Mouse (Mus musculus): ENCODE data around the gene Arhgef39. TPM values are rescaled to one million over a fixed set of nuclear protein-coding genes. Genes with fewer than 3 reads are reported as not detected.

Arhgef39 gene
- polyA plus RNA-seq, 1 experiment from 2014 or later: 47.7 TPM

DNA sequence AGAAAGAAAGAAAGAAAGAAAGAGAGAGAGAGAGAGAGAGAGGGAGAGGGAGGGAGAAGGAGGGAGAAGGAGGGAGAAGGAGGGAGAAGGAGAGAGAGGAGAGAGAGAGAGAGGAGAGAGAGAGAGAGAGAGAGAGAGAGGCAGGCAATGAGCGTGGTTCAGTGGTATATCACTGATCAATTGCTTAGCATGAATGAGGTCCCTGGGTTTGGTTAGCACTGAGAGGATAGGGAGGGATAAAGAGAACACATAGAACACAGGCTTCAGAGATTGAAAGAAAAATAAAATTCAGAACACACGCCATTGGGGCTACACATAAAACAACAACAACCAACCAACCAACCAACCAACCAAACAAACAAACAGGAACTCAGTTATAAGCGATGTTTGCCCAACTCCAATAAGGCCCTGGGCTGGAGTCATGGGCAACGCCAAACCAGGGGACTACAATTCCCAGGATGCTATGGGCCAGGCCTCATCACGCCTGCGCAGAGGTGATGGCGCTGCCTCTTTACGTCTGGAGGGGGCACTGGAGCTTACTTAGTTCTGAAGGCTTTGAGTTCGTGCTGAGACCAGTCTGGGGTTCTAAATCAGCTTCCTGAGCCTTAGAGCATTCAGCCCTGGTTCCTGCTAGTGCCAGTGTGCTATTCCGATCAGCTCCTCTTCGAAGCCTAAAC, 21.5 kb downstream of the Arhgef39 start:
- peak; percentile 92 for ATAC-seq (ENCODE audit: low read depth)
- Histone ChIP-seq H3K27ac (ENCODE audit: low read length) (peak overlapping the region; percentile 57), H3K9ac (ENCODE audit: low read length) (peak overlapping the region; percentile 68), H3K36me3 (ENCODE audit: control insufficient read depth, insufficient read depth, low read length) (no peaks in the 10 kb centered on the region), H3K4me2 (ENCODE audit: low read depth, low read length) (peak overlapping the region; percentile 62), H3K27me3 (ENCODE audit: control insufficient read depth, insufficient read depth, low read depth, low read length) (no peaks in the 10 kb centered on the region), H3K4me3 (ENCODE audit: low read length) (peak overlapping the region; percentile 48), H3K4me1 (replicated peaks; ENCODE audit: control insufficient read depth, insufficient read depth, low read length) (peaks cover 3% of the 10 kb centered on the region; the same call in 1 of the 2 replicates), H3K9me3 (ENCODE audit: control insufficient read depth, low read length) (no peaks in the 10 kb centered on the region)
- WGBS: 14% methylated on average over 11 of the region's 11 CpGs

DNA sequence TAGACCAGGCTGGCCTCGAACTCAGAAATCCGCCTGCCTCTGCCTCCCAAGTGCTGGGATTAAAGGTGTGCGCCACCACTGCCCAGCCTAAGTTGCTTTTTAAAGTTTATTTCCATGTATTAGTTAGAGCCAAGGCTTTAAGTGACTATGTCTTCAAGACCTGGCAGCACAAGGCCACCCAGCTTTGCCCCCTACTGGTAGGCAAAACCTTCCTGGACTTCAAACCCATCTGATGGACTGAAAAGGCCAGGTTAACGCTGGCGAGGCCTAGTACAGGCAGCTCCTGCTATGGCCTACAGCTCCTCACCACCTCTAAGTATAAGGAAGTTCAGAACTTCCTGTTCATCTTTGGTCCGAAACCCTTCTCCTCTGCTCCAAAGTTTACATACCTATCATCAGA, 22.9 kb downstream of the Arhgef39 start:
- no peak for ATAC-seq (ENCODE audit: low read depth)
- H3K4me3 ChIP-seq (ENCODE audit: low read length): no peak overlapping the region
- H3K9me3 ChIP-seq (ENCODE audit: control insufficient read depth, low read length): no peaks in the 10 kb centered on the region
- peaks cover 3% of the 10 kb centered on the region; the same call in 1 of the 2 replicates for H3K4me1 ChIP-seq (replicated peaks; ENCODE audit: control insufficient read depth, insufficient read depth, low read length)
- no peak overlapping the region for H3K27ac ChIP-seq (ENCODE audit: low read length)
- H3K36me3 ChIP-seq (ENCODE audit: control insufficient read depth, insufficient read depth, low read length): no peaks in the 10 kb centered on the region
- no peak overlapping the region for H3K4me2 ChIP-seq (ENCODE audit: low read depth, low read length)
- H3K27me3 ChIP-seq (ENCODE audit: control insufficient read depth, insufficient read depth, low read depth, low read length): no peaks in the 10 kb centered on the region
- no peak overlapping the region for H3K9ac ChIP-seq (ENCODE audit: low read length)
- WGBS: 83% methylated on average over 6 of the region's 6 CpGs

DNA sequence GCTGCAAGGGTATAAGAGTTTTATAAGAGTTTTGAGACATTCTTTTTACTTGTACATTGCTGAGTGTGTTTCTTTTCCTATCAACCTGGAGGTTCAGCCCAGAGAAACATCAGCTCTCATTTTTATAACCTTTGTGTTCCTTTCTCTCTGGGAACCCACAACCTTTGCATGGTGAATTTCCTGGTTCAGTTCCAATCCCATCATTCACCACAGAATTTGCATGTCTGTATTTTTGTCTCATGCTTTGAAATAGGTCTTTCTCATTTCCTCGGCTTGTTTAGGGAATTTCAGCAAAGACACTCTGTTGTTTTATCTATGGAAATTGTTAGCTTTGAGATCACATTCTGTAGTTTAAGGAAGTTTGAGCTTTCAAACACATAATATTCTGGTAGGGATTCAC, 25.9 kb downstream of the Arhgef39 start:
- Histone ChIP-seq H3K4me2 (ENCODE audit: low read depth, low read length) (no peak overlapping the region), H3K4me3 (ENCODE audit: low read length) (no peak overlapping the region), H3K9ac (ENCODE audit: low read length) (no peak overlapping the region), H3K4me1 (replicated peaks; ENCODE audit: control insufficient read depth, insufficient read depth, low read length) (peaks cover 3% of the 10 kb centered on the region; the same call in 1 of the 2 replicates), H3K9me3 (ENCODE audit: control insufficient read depth, low read length) (no peaks in the 10 kb centered on the region), H3K27me3 (ENCODE audit: control insufficient read depth, insufficient read depth, low read depth, low read length) (no peaks in the 10 kb centered on the region), H3K36me3 (ENCODE audit: control insufficient read depth, insufficient read depth, low read length) (no peaks in the 10 kb centered on the region), H3K27ac (ENCODE audit: low read length) (no peak overlapping the region)
- 58% methylated on average over 1 of the region's 1 CpGs for WGBS
- no peak for ATAC-seq (ENCODE audit: low read depth)

GRCm38 (mm10) chr4:43470301-43470700, 29.2 kb downstream of the Arhgef39 start:
- H3K4me3 ChIP-seq (ENCODE audit: low read length): no peak overlapping the region
- WGBS: 84% methylated on average over 10 of the region's 10 CpGs
- no peaks in the 10 kb centered on the region for H3K27me3 ChIP-seq (ENCODE audit: control insufficient read depth, insufficient read depth, low read depth, low read length)
- no peaks in the 10 kb centered on the region for H3K4me1 ChIP-seq (replicated peaks; ENCODE audit: control insufficient read depth, insufficient read depth, low read length)
- H3K36me3 ChIP-seq (ENCODE audit: control insufficient read depth, insufficient read depth, low read length): no peaks in the 10 kb centered on the region
- H3K27ac ChIP-seq (ENCODE audit: low read length): no peak overlapping the region
- H3K9ac ChIP-seq (ENCODE audit: low read length): no peak overlapping the region
- no peak for ATAC-seq (ENCODE audit: low read depth)
- H3K9me3 ChIP-seq (ENCODE audit: control insufficient read depth, low read length): no peaks in the 10 kb centered on the region
- H3K4me2 ChIP-seq (ENCODE audit: low read depth, low read length): no peak overlapping the region

DNA sequence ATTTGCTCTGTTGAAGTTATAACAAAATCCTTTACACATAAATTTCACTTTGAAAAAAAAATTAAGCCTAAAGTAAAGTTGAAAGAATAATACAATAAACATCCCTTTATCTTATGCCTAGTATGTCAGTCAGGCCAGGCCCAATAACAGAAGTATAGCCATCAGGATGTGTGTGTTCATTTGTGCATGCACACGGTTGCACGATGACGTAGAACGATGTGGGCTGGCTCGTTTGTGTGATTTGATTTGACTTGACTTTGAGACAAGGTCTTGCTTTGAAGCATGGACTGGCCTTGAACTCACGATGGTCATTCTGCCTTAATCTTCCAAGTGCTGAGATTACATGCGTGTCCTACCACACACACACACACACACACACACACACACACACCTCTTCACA, 32.6 kb downstream of the Arhgef39 start:
- H3K4me3 ChIP-seq (ENCODE audit: low read length): no peak overlapping the region
- H3K4me1 ChIP-seq (replicated peaks; ENCODE audit: control insufficient read depth, insufficient read depth, low read length): no peaks in the 10 kb centered on the region
- H3K9ac ChIP-seq (ENCODE audit: low read length): no peak overlapping the region
- no peaks in the 10 kb centered on the region for H3K36me3 ChIP-seq (ENCODE audit: control insufficient read depth, insufficient read depth, low read length)
- H3K27ac ChIP-seq (ENCODE audit: low read length): no peak overlapping the region
- H3K9me3 ChIP-seq (ENCODE audit: control insufficient read depth, low read length): no peaks in the 10 kb centered on the region
- no peak for ATAC-seq (ENCODE audit: low read depth)
- H3K27me3 ChIP-seq (ENCODE audit: control insufficient read depth, insufficient read depth, low read depth, low read length): no peaks in the 10 kb centered on the region
- WGBS: 78% methylated on average over 7 of the region's 7 CpGs
- H3K4me2 ChIP-seq (ENCODE audit: low read depth, low read length): no peak overlapping the region

DNA sequence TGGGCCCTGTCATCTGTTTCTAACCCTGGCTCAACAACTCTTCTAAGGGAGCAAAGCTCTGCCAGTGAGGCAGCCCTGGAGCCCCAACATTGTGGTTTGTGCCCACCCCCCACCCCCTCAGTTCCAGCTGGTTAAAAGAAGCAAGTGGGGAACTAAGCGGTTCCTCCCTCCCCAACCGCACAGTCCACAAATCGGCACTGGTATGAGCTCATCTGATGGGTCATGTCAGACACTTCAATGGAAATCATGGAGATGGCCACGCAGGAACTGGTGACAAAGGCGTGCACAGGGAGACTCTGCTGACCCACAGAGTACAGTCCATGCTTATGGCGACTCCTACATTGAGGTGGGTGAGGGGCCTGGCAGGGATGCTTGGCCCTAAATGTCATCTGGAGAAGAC, 33.6 kb downstream of the Arhgef39 start:
- Histone ChIP-seq H3K9me3 (ENCODE audit: control insufficient read depth, low read length) (no peaks in the 10 kb centered on the region), H3K27ac (ENCODE audit: low read length) (no peak overlapping the region), H3K36me3 (ENCODE audit: control insufficient read depth, insufficient read depth, low read length) (no peaks in the 10 kb centered on the region), H3K27me3 (ENCODE audit: control insufficient read depth, insufficient read depth, low read depth, low read length) (no peaks in the 10 kb centered on the region), H3K4me3 (ENCODE audit: low read length) (no peak overlapping the region), H3K9ac (ENCODE audit: low read length) (no peak overlapping the region), H3K4me2 (ENCODE audit: low read depth, low read length) (no peak overlapping the region), H3K4me1 (replicated peaks; ENCODE audit: control insufficient read depth, insufficient read depth, low read length) (no peaks in the 10 kb centered on the region)
- no peak for ATAC-seq (ENCODE audit: low read depth)
- 76% methylated on average over 6 of the region's 6 CpGs for WGBS

- Histone ChIP-seq H3K36me3 (ENCODE audit: control insufficient read depth, insufficient read depth, low read length) (no peaks in the 10 kb centered on the region), H3K4me1 (replicated peaks; ENCODE audit: control insufficient read depth, insufficient read depth, low read length) (no peaks in the 10 kb centered on the region), H3K9me3 (ENCODE audit: control insufficient read depth, low read length) (no peaks in the 10 kb centered on the region), H3K4me2 (ENCODE audit: low read depth, low read length) (no peak overlapping the region), H3K9ac (ENCODE audit: low read length) (no peak overlapping the region), H3K27ac (ENCODE audit: low read length) (no peak overlapping the region), H3K4me3 (ENCODE audit: low read length) (no peak overlapping the region), H3K27me3 (ENCODE audit: control insufficient read depth, insufficient read depth, low read depth, low read length) (no peaks in the 10 kb centered on the region)
- ATAC-seq (ENCODE audit: low read depth): no peak
- WGBS: 83% methylated on average over 5 of the region's 5 CpGs
Observed at GRCm38 (mm10) chr4:43463102-43463501, 36.4 kb downstream of the Arhgef39 start.

DNA sequence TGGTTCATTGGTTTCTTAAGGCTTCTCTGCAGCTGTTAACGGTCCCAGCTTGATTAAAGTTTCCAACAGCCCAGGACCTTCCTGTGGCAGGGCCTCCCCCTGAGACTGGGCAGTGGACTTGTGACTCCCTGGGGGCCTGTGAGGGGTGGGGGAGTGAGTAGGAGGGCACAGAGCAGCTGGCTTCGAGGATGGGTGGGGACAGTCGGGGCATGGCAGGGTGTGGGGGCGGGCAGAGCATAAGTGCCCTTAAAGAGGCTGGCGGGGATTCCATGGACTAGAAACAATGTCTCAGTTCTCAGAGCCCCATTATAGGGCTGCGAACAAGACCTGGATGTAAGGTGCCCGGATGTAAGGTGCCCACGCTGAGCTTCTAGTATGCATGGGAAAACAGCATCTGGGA, 42.4 kb downstream of the Arhgef39 start:
- H3K4me3 ChIP-seq (ENCODE audit: low read length): no peak overlapping the region
- H3K27me3 ChIP-seq (ENCODE audit: control insufficient read depth, insufficient read depth, low read depth, low read length): peaks cover 22% of the 10 kb centered on the region
- no peak overlapping the region for H3K27ac ChIP-seq (ENCODE audit: low read length)
- no peaks in the 10 kb centered on the region for H3K36me3 ChIP-seq (ENCODE audit: control insufficient read depth, insufficient read depth, low read length)
- 11% methylated on average over 8 of the region's 8 CpGs for whole genome bisulfite sequencing
- H3K4me1 ChIP-seq (replicated peaks; ENCODE audit: control insufficient read depth, insufficient read depth, low read length): peaks cover 15% of the 10 kb centered on the region
- H3K4me2 ChIP-seq (ENCODE audit: low read depth, low read length): no peak overlapping the region
- H3K9me3 ChIP-seq (ENCODE audit: control insufficient read depth, low read length): no peaks in the 10 kb centered on the region
- no peak for ATAC-seq (ENCODE audit: low read depth)
- no peak overlapping the region for H3K9ac ChIP-seq (ENCODE audit: low read length)

DNA sequence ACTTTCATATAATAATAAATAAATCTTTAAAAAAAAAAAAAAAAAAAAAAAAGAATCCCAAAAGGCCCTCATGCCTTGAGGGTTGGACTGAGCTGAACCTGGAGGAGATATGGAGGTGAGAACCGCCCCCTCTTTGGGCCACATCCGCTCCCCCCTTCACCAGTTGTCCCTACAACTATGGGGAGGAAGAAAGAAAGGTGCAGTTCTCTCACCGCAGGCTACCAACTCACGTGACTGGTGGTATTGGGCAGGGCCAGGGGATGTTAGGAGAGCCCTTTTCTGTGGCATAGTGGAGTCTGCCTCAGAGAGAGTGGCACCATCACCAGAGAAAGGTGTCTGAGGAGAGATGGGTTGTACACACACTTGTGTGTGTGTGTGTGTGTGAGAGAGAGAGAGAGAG, 43.0 kb downstream of the Arhgef39 start:
- no peak overlapping the region for H3K4me2 ChIP-seq (ENCODE audit: low read depth, low read length)
- ATAC-seq (ENCODE audit: low read depth): no peak

More for the DNA sequence above, 43.0 kb downstream of the Arhgef39 start:
- WGBS: 20% methylated on average over 4 of the region's 4 CpGs
- peaks cover under 1% of the 10 kb centered on the region; the same call in 1 of the 2 replicates for H3K9me3 ChIP-seq (ENCODE audit: control insufficient read depth, low read length)
- no peak overlapping the region for H3K9ac ChIP-seq (ENCODE audit: low read length)
- no peak overlapping the region for H3K27ac ChIP-seq (ENCODE audit: low read length)
- H3K4me3 ChIP-seq (ENCODE audit: low read length): no peak overlapping the region
- no peaks in the 10 kb centered on the region for H3K36me3 ChIP-seq (ENCODE audit: control insufficient read depth, insufficient read depth, low read length)
- H3K4me1 ChIP-seq (replicated peaks; ENCODE audit: control insufficient read depth, insufficient read depth, low read length): peaks cover 15% of the 10 kb centered on the region
- H3K27me3 ChIP-seq (ENCODE audit: control insufficient read depth, insufficient read depth, low read depth, low read length): peaks cover 25% of the 10 kb centered on the region
